Mouse (Mus musculus) c-Kit-positive CD71-positive TER-119-negative erythroid progenitor cells, embryonic 14.5 days (primary cell): Measurements from ENCODE around the gene Ooep.

Source experiments
- DNase-seq: peaks from one replicate; pipeline ENCODE4 v3.0.0-alpha.2; 2013; ENCODE audit warnings: low read depth

Gene Ooep

GRCm38 (mm10) chr9:78378113-78378785 is at the start of gene Ooep:
Gene Ooep, minus strand, starts transcription at chr9:78378725.
- no peak for DNase-seq

- DNase-seq = no peak
Measured at GRCm38 (mm10) chr9:78428185-78428584, 49.7 kb upstream of the Ooep start.

GRCm38 (mm10) chr9:78427362-78427781 is 48.8 kb upstream of the Ooep start:
- DNase-seq = no peak

GRCm38 (mm10) chr9:78401596-78401995 is 23.1 kb upstream of the Ooep start:
- DNase-seq = no peak

- no peak for DNase-seq
Measured at GRCm38 (mm10) chr9:78400570-78400969, 22.0 kb upstream of the Ooep start.

GRCm38 (mm10) chr9:78396517-78396916 is 18.0 kb upstream of the Ooep start:
- no peak for DNase-seq

- no peak for DNase-seq
Measured at GRCm38 (mm10) chr9:78395630-78396351, 17.3 kb upstream of the Ooep start, which contains the start of gene Ddx43. Gene Ddx43, plus strand, starts transcription at chr9:78395777.

- DNase-seq = no peak
Measured at GRCm38 (mm10) chr9:78395244-78395629, 16.7 kb upstream of the Ooep start.

- no peak for DNase-seq
Measured at GRCm38 (mm10) chr9:78394602-78395001, 16.1 kb upstream of the Ooep start.

- DNase-seq = no peak
Measured at GRCm38 (mm10) chr9:78393741-78394140, 15.2 kb upstream of the Ooep start.

GRCm38 (mm10) chr9:78389981-78390380 is 11.5 kb upstream of the Ooep start:
- no peak for DNase-seq

- no peak for DNase-seq
Measured at GRCm38 (mm10) chr9:78386947-78387346, 8.4 kb upstream of the Ooep start.

GRCm38 (mm10) chr9:78385893-78386292 is 7.4 kb upstream of the Ooep start:
- no peak for DNase-seq

GRCm38 (mm10) chr9:78377546-78377945 is 979 bp downstream of the Ooep start:
- DNase-seq = no peak

GRCm38 (mm10) chr9:78375486-78375885 is 3.0 kb downstream of the Ooep start:
- no peak for DNase-seq

- DNase-seq = no peak
Measured at GRCm38 (mm10) chr9:78374885-78375389, 3.6 kb downstream of the Ooep start.

- no peak for DNase-seq
Measured at GRCm38 (mm10) chr9:78374397-78374796, 4.1 kb downstream of the Ooep start.

- no peak for DNase-seq
Measured at GRCm38 (mm10) chr9:78372827-78373504, 5.6 kb downstream of the Ooep start.

- DNase-seq = no peak
Measured at GRCm38 (mm10) chr9:78371441-78371840, 7.1 kb downstream of the Ooep start.

- no peak for DNase-seq
Measured at GRCm38 (mm10) chr9:78369786-78370185, 8.7 kb downstream of the Ooep start.

- DNase-seq = no peak
Measured at GRCm38 (mm10) chr9:78369349-78369748, 9.2 kb downstream of the Ooep start.

GRCm38 (mm10) chr9:78368671-78369293 is 9.7 kb downstream of the Ooep start:
- DNase-seq = no peak
